10 mouse cellular contexts compared by ENCODE assay signal in genomic region chr2:61967724-61968123, GRCm38 (mm10).
DNase-seq lines count a peak whose midpoint lies in the region; ATAC-seq lines count a peak whose summit lies in the region.
"Had no signal": no experiment of that assay in that cellular context is flagged by ENCODE, and none has a peak within 500 bp of the region (broad histone marks: within the 10 kb centered on the region; RNA-seq: fewer than 3 reads in every experiment).

No protein-coding gene starts in this region.

- no peak overlapping the region for H3K4me3 ChIP-seq in hindbrain, embryonic 14.5 days (replicated peaks; ENCODE audit: low read length)
- H3K4me3 ChIP-seq in hindbrain, embryonic 12.5 days, result no peak overlapping the region
- H3K4me3 ChIP-seq: kidney, embryonic 15.5 days; lung, embryonic 15.5 days had no signal

- H3K27me3 ChIP-seq in hindbrain, embryonic 14.5 days (ENCODE audit: control insufficient read depth, insufficient read depth, low read length), result no peaks in the 10 kb centered on the region
- H3K27me3 ChIP-seq in hindbrain, embryonic 12.5 days, result no peaks in the 10 kb centered on the region
- H3K27me3 ChIP-seq: kidney, embryonic 15.5 days; lung, embryonic 15.5 days had no signal

- 12% methylated on average over 2 of the region's 2 CpGs for WGBS in hindbrain, embryonic 14.5 days
- 16% methylated on average over 2 of the region's 2 CpGs for WGBS in hindbrain, embryonic 12.5 days

- no peak overlapping the region for H3K27ac ChIP-seq in hindbrain, embryonic 14.5 days
- H3K27ac ChIP-seq in hindbrain, embryonic 12.5 days, result no peak overlapping the region
- H3K27ac ChIP-seq: kidney, embryonic 15.5 days; lung, embryonic 15.5 days had no signal

- DNase-seq in hindbrain, embryonic 14.5 days (ENCODE audit: low spot score), result peak; percentile 75
- DNase-seq in A20 (ENCODE audit: low read depth, low spot score), result peak; percentile 42
- no peak for DNase-seq in adrenal gland, postnatal 14 days
- no peak for DNase-seq in heart, postnatal 25 days (ENCODE audit: low spot score)
- no peak for DNase-seq in right cerebral cortex, adult 18-20 months

- H3K9ac ChIP-seq in hindbrain, embryonic 14.5 days, result no peak overlapping the region
- no peak overlapping the region for H3K9ac ChIP-seq in hindbrain, embryonic 12.5 days
- H3K9ac ChIP-seq: kidney, embryonic 15.5 days; lung, embryonic 15.5 days had no signal

- intact Hi-C loops in heart, postnatal 25 days (cut with DNase I), result loop anchor here (2.0 kb wide), 1 partner anchor 325 kb away; no protein-coding TSS in a partner anchor

- H3K4me1 ChIP-seq in hindbrain, embryonic 14.5 days (replicated peaks; ENCODE audit: control insufficient read depth, insufficient read depth, low read length), result no peaks in the 10 kb centered on the region
- no peaks in the 10 kb centered on the region for H3K4me1 ChIP-seq in hindbrain, embryonic 12.5 days
- H3K4me1 ChIP-seq: kidney, embryonic 15.5 days; lung, embryonic 15.5 days had no signal

- no peak for ATAC-seq in hindbrain, embryonic 14.5 days (ENCODE audit: low FRiP score)
- no peak for ATAC-seq in hindbrain, embryonic 12.5 days (ENCODE audit: low FRiP score)
- ATAC-seq in activated CD4-positive, CD25-positive, alpha-beta regulatory T cell, adult 4 months, result peak; percentile 54
- peak; percentile 56 to 64; a peak in 3 of 4 replicates for ATAC-seq in hematopoietic stem cell, adult 5-6 weeks (replicated peaks in 1 of 2; ENCODE audit: insufficient read depth in 1 of 2, low FRiP score in 2 of 2, low TSS enrichment in 1 of 2, low read depth in 1 of 2, poor library complexity in 2 of 2, severe bottlenecking in 2 of 2)

- no peaks in the 10 kb centered on the region for H3K36me3 ChIP-seq in hindbrain, embryonic 14.5 days (replicated peaks; ENCODE audit: control insufficient read depth, insufficient read depth)
- H3K36me3 ChIP-seq in hindbrain, embryonic 12.5 days, result no peaks in the 10 kb centered on the region
- H3K36me3 ChIP-seq: kidney, embryonic 15.5 days; lung, embryonic 15.5 days had no signal

- H3K4me2 ChIP-seq in hindbrain, embryonic 14.5 days (replicated peaks), result no peak overlapping the region
- no peak overlapping the region for H3K4me2 ChIP-seq in hindbrain, embryonic 12.5 days (replicated peaks)
- H3K4me2 ChIP-seq: kidney, embryonic 15.5 days; lung, embryonic 15.5 days had no signal

- H3K9me3 ChIP-seq in hindbrain, embryonic 14.5 days (ENCODE audit: control insufficient read depth, low read length), result 0 out of 2 replicates have a peak, but pooled peaks cover 7% of the 10 kb centered on the region
- H3K9me3 ChIP-seq in hindbrain, embryonic 12.5 days (replicated peaks), result no peaks in the 10 kb centered on the region
- H3K9me3 ChIP-seq: kidney, embryonic 15.5 days; lung, embryonic 15.5 days had no signal

Comparison
In these comparisons a context has a peak if more than half of its experiments do, and no peak if none do; other contexts are left out.
1. ATAC-seq: peak in activated CD4-positive, CD25-positive, alpha-beta regulatory T cell, adult 4 months (single experiment) and hematopoietic stem cell, adult 5-6 weeks (2 of 2); none in hindbrain, embryonic 14.5 days (single experiment) and hindbrain, embryonic 12.5 days (single experiment).
2. DNase-seq: peak in hindbrain, embryonic 14.5 days (single experiment) and A20 (single experiment); none in adrenal gland, postnatal 14 days (single experiment), heart, postnatal 25 days (single experiment) and right cerebral cortex, adult 18-20 months (single experiment).